16 mouse cellular contexts compared by ENCODE assay signal in genomic region chr19:47624940-47625711, GRCm38 (mm10). TPM values are rescaled to one million over a fixed set of nuclear protein-coding genes. Genes with fewer than 3 reads are reported as not detected.
DNase-seq lines count a peak whose midpoint lies in the region; ATAC-seq and TF ChIP-seq lines count a peak whose summit lies in the region.
"Had no signal": no experiment of that assay in that cellular context is flagged by ENCODE, and none has a peak within 500 bp of the region (broad histone marks: within the 10 kb centered on the region; RNA-seq: fewer than 3 reads in every experiment).

No protein-coding gene starts in this region.

- H3K27ac ChIP-seq in neural tube, embryonic 13.5 days (replicated peaks): peak overlapping the region; percentile 76
- peak overlapping the region; percentile 10; the same call in 1 of the 2 replicates for H3K27ac ChIP-seq in forebrain, embryonic 14.5 days (ENCODE audit: low read depth, low read length)
- H3K27ac ChIP-seq in hindbrain, postnatal 0 days: no peak overlapping the region
- no peak overlapping the region for H3K27ac ChIP-seq in thymus, adult 2 months (ENCODE audit: control insufficient read depth, insufficient read depth, low read length)
- H3K27ac ChIP-seq: embryonic facial prominence, embryonic 10.5 days; heart, embryonic 13.5 days; kidney, embryonic 15.5 days; limb, embryonic 10.5 days; neural tube, embryonic 12.5 days had no signal

- peak overlapping the region; percentile 38; the same call in 1 of the 2 replicates for H3K9ac ChIP-seq in neural tube, embryonic 13.5 days
- H3K9ac ChIP-seq in forebrain, embryonic 14.5 days (ENCODE audit: low read length): peak overlapping the region; percentile 1; the same call in 1 of the 2 replicates
- H3K9ac ChIP-seq in hindbrain, postnatal 0 days (replicated peaks; ENCODE audit: low read length): no peak overlapping the region
- H3K9ac ChIP-seq: heart, embryonic 13.5 days; kidney, embryonic 15.5 days; neural tube, embryonic 12.5 days had no signal

- H3K4me2 ChIP-seq in neural tube, embryonic 13.5 days: peak overlapping the region; percentile 24
- H3K4me2 ChIP-seq in forebrain, embryonic 14.5 days (ENCODE audit: low read length): no peak overlapping the region
- no peak overlapping the region for H3K4me2 ChIP-seq in hindbrain, postnatal 0 days (ENCODE audit: low read depth, low read length)
- H3K4me2 ChIP-seq: heart, embryonic 13.5 days; kidney, embryonic 15.5 days; neural tube, embryonic 12.5 days had no signal

- peaks cover 44% of the 10 kb centered on the region for H3K36me3 ChIP-seq in neural tube, embryonic 13.5 days
- H3K36me3 ChIP-seq in forebrain, embryonic 14.5 days (ENCODE audit: control insufficient read depth, insufficient read depth, low read length): peaks cover 40% of the 10 kb centered on the region
- peaks cover 18% of the 10 kb centered on the region for H3K36me3 ChIP-seq in hindbrain, postnatal 0 days (ENCODE audit: insufficient read depth, low read length)
- H3K36me3 ChIP-seq in thymus, adult 2 months (ENCODE audit: control insufficient read depth, insufficient read depth, low read length): peaks cover 43% of the 10 kb centered on the region

- H3K4me3 ChIP-seq in neural tube, embryonic 13.5 days: no peak overlapping the region
- H3K4me3 ChIP-seq in forebrain, embryonic 14.5 days (ENCODE audit: low read depth, low read length): no peak overlapping the region
- H3K4me3 ChIP-seq in hindbrain, postnatal 0 days (ENCODE audit: low read length): no peak overlapping the region
- no peak overlapping the region for H3K4me3 ChIP-seq in thymus, adult 2 months (ENCODE audit: control insufficient read depth, insufficient read depth, low read length)
- H3K4me3 ChIP-seq: embryonic facial prominence, embryonic 10.5 days; heart, embryonic 13.5 days; kidney, embryonic 15.5 days; limb, embryonic 10.5 days; neural tube, embryonic 12.5 days had no signal

- no peak for DNase-seq in neural tube, embryonic 10.5 days (ENCODE audit: extremely low spot score, low spot score)
- peak; percentile 67 for DNase-seq in forebrain, embryonic 14.5 days (ENCODE audit: low spot score)
- DNase-seq in hindbrain, postnatal 0 days (ENCODE audit: low spot score): peak; percentile 40
- DNase-seq in thymus, adult 2 months: no peak
- no peak for DNase-seq in lung, postnatal 25 days (ENCODE audit: low spot score)
- DNase-seq: cerebellum, adult 18-20 months; gastrocnemius, postnatal 25 days; right cerebral cortex, postnatal 14 days; thymus, postnatal 25 days had no signal

- TF ChIP-seq POLR2A in thymus, adult 2 months (IDR thresholded peaks at IDR 0.05; ENCODE audit: control insufficient read depth, extremely low read depth, insufficient read depth, low read length, poor library complexity): no peak

- H3K9me3 ChIP-seq in neural tube, embryonic 13.5 days: no peaks in the 10 kb centered on the region
- no peaks in the 10 kb centered on the region for H3K9me3 ChIP-seq in forebrain, embryonic 14.5 days (replicated peaks; ENCODE audit: control insufficient read depth, low read length)
- H3K9me3 ChIP-seq in hindbrain, postnatal 0 days (ENCODE audit: low read length): no peaks in the 10 kb centered on the region
- H3K9me3 ChIP-seq: embryonic facial prominence, embryonic 10.5 days; heart, embryonic 13.5 days; kidney, embryonic 15.5 days; limb, embryonic 10.5 days; neural tube, embryonic 12.5 days had no signal

- no peaks in the 10 kb centered on the region for H3K27me3 ChIP-seq in neural tube, embryonic 13.5 days
- H3K27me3 ChIP-seq in forebrain, embryonic 14.5 days (replicated peaks; ENCODE audit: control insufficient read depth, insufficient read depth, low read length): no peaks in the 10 kb centered on the region
- no peaks in the 10 kb centered on the region for H3K27me3 ChIP-seq in hindbrain, postnatal 0 days (ENCODE audit: insufficient read depth, low read length)
- H3K27me3 ChIP-seq in thymus, adult 2 months (ENCODE audit: control insufficient read depth, insufficient read depth, low read length): no peaks in the 10 kb centered on the region
- H3K27me3 ChIP-seq: heart, embryonic 13.5 days; kidney, embryonic 15.5 days; neural tube, embryonic 12.5 days had no signal

- ATAC-seq in neural tube, embryonic 13.5 days (ENCODE audit: low read depth): no peak
- ATAC-seq in forebrain, embryonic 14.5 days: peak; percentile 74
- no peak for ATAC-seq in hindbrain, postnatal 0 days
- ATAC-seq in megakaryocyte-erythroid progenitor cell, adult 5-6 weeks (replicated peaks; ENCODE audit: low FRiP score, low TSS enrichment, poor library complexity, severe bottlenecking): no peak

- no peak for TF ChIP-seq CTCF in hindbrain, postnatal 0 days (IDR thresholded peaks at IDR 0.05; ENCODE audit: low read depth)
- TF ChIP-seq CTCF in thymus, adult 2 months (IDR thresholded peaks at IDR 0.05; ENCODE audit: borderline replicate concordance, control insufficient read depth, extremely low read depth, insufficient read depth, low read length, poor library complexity): no peak

- H3K4me1 ChIP-seq in neural tube, embryonic 13.5 days (replicated peaks): peaks cover 24% of the 10 kb centered on the region
- H3K4me1 ChIP-seq in forebrain, embryonic 14.5 days (ENCODE audit: control insufficient read depth, insufficient read depth, low read length): peaks cover 3% of the 10 kb centered on the region; the same call in 1 of the 2 replicates
- H3K4me1 ChIP-seq in hindbrain, postnatal 0 days (ENCODE audit: insufficient read depth, low read length): no peaks in the 10 kb centered on the region
- H3K4me1 ChIP-seq in thymus, adult 2 months (replicated peaks; ENCODE audit: control insufficient read depth, insufficient read depth, low read length): no peaks in the 10 kb centered on the region
- H3K4me1 ChIP-seq: embryonic facial prominence, embryonic 10.5 days; kidney, embryonic 15.5 days; limb, embryonic 10.5 days; neural tube, embryonic 12.5 days had no signal

- 25% methylated on average over 10 of the region's 10 CpGs for WGBS in neural tube, embryonic 13.5 days
- 16% methylated on average over 10 of the region's 10 CpGs for WGBS in forebrain, embryonic 14.5 days
- 20% methylated on average over 10 of the region's 10 CpGs for whole genome bisulfite sequencing in hindbrain, postnatal 0 days
- 92% methylated on average over 10 of the region's 10 CpGs for WGBS in thymus, adult 2 months

RNA-seq across cellular contexts. Expression of gene Slk, which starts 45.6 kb away (rescaled TPM):
- 6.9 and 8.7 TPM in 2 replicates for polyA plus RNA-seq in neural tube, embryonic 13.5 days (2015; fragmentation: Nextera tagmentation; extraction: Ambion mirVana)
- polyA plus RNA-seq in forebrain, embryonic 14.5 days (2014; fragmentation: Nextera tagmentation; extraction: Ambion mirVana): 8.2 and 8.5 TPM in 2 replicates
- total RNA-seq in hindbrain, postnatal 0 days (2014; rRNA removed): 13.9 and 18.3 TPM in 2 replicates
- polyA plus RNA-seq in hindbrain, postnatal 0 days (2015; fragmentation: Nextera tagmentation; extraction: Ambion mirVana): 4.3 and 5.7 TPM in 2 replicates
- total RNA-seq in megakaryocyte-erythroid progenitor cell, adult 5-6 weeks (2014; fragmentation: Nextera tagmentation): 101 and 110 TPM in 2 replicates
- total RNA-seq in megakaryocyte-erythroid progenitor cell, adult 5-6 weeks (2017): 164 and 206 TPM in 2 replicates
- polyA plus RNA-seq in thymus, adult 2 months (2012; rRNA removed): 11.5 and 12.2 TPM in 2 replicates

Comparison
In these comparisons a context has a peak if more than half of its experiments do, and no peak if none do; other contexts are left out.
1. H3K27ac ChIP-seq: peak in neural tube, embryonic 13.5 days (single experiment) and forebrain, embryonic 14.5 days (single experiment); none in hindbrain, postnatal 0 days (single experiment) and thymus, adult 2 months (single experiment).
2. DNase-seq: peak in forebrain, embryonic 14.5 days (single experiment) and hindbrain, postnatal 0 days (single experiment); none in neural tube, embryonic 10.5 days (single experiment), thymus, adult 2 months (single experiment) and lung, postnatal 25 days (single experiment).